In the genomic region with DNA sequence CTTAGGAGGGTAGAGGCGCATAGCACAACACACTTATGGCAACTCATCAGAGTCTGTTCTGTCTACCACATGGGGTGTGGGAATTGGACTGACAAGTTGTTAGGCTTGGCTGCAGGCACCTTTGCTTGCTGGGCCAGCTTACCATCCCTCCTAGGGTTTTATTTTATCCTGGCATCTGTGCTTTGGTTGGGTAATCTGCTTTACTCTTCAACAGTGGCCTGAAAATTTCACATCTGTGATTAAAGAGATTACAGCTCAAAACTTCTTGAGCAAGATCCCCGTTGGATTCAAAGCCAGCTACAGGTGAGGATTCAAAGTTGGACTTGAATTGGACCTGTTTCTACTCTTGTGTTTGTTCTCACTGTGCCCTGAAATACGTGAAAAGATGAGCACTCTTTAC, we compare ENCODE assay signal across 22 mouse cellular contexts. TPM values are rescaled to one million over a fixed set of nuclear protein-coding genes. Genes with fewer than 3 reads are reported as not detected.
DNase-seq lines count a peak whose midpoint lies in the region; TF ChIP-seq lines count a peak whose summit lies in the region.
"Had no signal": no experiment of that assay in that cellular context is flagged by ENCODE, and none has a peak within 500 bp of the region (broad histone marks: within the 10 kb centered on the region; RNA-seq: fewer than 3 reads in every experiment).

No protein-coding gene starts in this region.

- H3K36me3 ChIP-seq in heart, embryonic 10.5 days = no peaks in the 10 kb centered on the region
- H3K36me3 ChIP-seq in liver, adult 2 months (ENCODE audit: control insufficient read depth, insufficient read depth, low read length) = no peaks in the 10 kb centered on the region
- H3K36me3 ChIP-seq: embryonic facial prominence, embryonic 10.5 days; embryonic facial prominence, embryonic 12.5 days; forebrain, embryonic 15.5 days; G1E had no signal

- H3K79me2 ChIP-seq in liver, adult 2 months (ENCODE audit: control insufficient read depth, insufficient read depth, low read length) = no peaks in the 10 kb centered on the region

- peak; percentile 9 for DNase-seq in heart, embryonic 10.5 days (ENCODE audit: low spot score)
- no peak for DNase-seq in heart, postnatal 10 days
- peak; percentile 73 for DNase-seq in liver, adult 2 months (ENCODE audit: extremely low read depth, low read depth, low spot score)
- no peak for DNase-seq in liver
- DNase-seq in retina, postnatal 1 day = peak; percentile 3
- DNase-seq in retina, embryonic 14.5 days (ENCODE audit: low spot score) = no peak
- DNase-seq: adrenal gland, adult 8-10 months; adrenal gland, postnatal 14 days; adrenal gland, postnatal 36 days; B cell, adult 2 months; cerebellum, adult 11-12 months; cerebellum, adult 2 months; cerebellum, adult 9-10 months; cerebellum, postnatal 25 days; forebrain, postnatal 0 days had no signal

- no peaks in the 10 kb centered on the region for H3K27me3 ChIP-seq in heart, embryonic 10.5 days (ENCODE audit: insufficient read depth, poor library complexity, severe bottlenecking)
- H3K27me3 ChIP-seq in liver, adult 2 months (ENCODE audit: control insufficient read depth, insufficient read depth, low read length) = no peaks in the 10 kb centered on the region
- H3K27me3 ChIP-seq: CH12.LX; embryonic facial prominence, embryonic 12.5 days; forebrain, embryonic 13.5 days; forebrain, embryonic 15.5 days had no signal

- H3K27ac ChIP-seq in heart, embryonic 10.5 days = no peak overlapping the region
- no peak overlapping the region for H3K27ac ChIP-seq in liver, adult 2 months (replicated peaks; ENCODE audit: insufficient read depth, low read depth, low read length)
- H3K27ac ChIP-seq: embryonic facial prominence, embryonic 10.5 days; embryonic facial prominence, embryonic 12.5 days; forebrain, embryonic 13.5 days; forebrain, embryonic 15.5 days had no signal

- no peak overlapping the region for H3K4me3 ChIP-seq in heart, embryonic 10.5 days
- no peak overlapping the region for H3K4me3 ChIP-seq in liver, adult 2 months (ENCODE audit: insufficient read depth, low read depth, low read length)
- H3K4me3 ChIP-seq: embryonic facial prominence, embryonic 10.5 days; embryonic facial prominence, embryonic 12.5 days; erythroblast, embryonic 14.5 days; forebrain, embryonic 13.5 days; forebrain, embryonic 15.5 days had no signal

- H3K9ac ChIP-seq in liver, adult 2 months (ENCODE audit: low read depth, low read length) = no peak overlapping the region
- H3K9ac ChIP-seq: embryonic facial prominence, embryonic 12.5 days; forebrain, embryonic 13.5 days; forebrain, embryonic 15.5 days; forebrain, postnatal 0 days had no signal

- no peaks in the 10 kb centered on the region for H3K9me3 ChIP-seq in heart, embryonic 10.5 days
- H3K9me3 ChIP-seq: embryonic facial prominence, embryonic 10.5 days; embryonic facial prominence, embryonic 12.5 days; forebrain, embryonic 13.5 days; forebrain, embryonic 15.5 days; G1E had no signal

- TF ChIP-seq POLR2A in liver, adult 2 months (IDR thresholded peaks at IDR 0.05; ENCODE audit: extremely low read depth, insufficient read depth, low read length) = no peak

- H3K4me1 ChIP-seq in heart, embryonic 10.5 days = no peaks in the 10 kb centered on the region
- no peaks in the 10 kb centered on the region for H3K4me1 ChIP-seq in liver, adult 2 months (ENCODE audit: control insufficient read depth, insufficient read depth, low read length)
- H3K4me1 ChIP-seq: embryonic facial prominence, embryonic 10.5 days; embryonic facial prominence, embryonic 12.5 days had no signal

- TF ChIP-seq CTCF in liver, adult 2 months (IDR thresholded peaks at IDR 0.05; ENCODE audit: low read depth, low read length) = no peak

- 72% methylated on average over 3 of the region's 3 CpGs for WGBS in heart, embryonic 10.5 days
- 43% methylated on average over 3 of the region's 3 CpGs for WGBS in liver, adult 2 months

- intact Hi-C loops in heart, postnatal 10 days (cut with DNase I) = no loop called here

RNA-seq across cellular contexts. Expression of gene Sc5d, which starts 29.5 kb away (rescaled TPM):
- 51.5 and 58.1 TPM in 2 replicates for polyA plus RNA-seq in heart, embryonic 10.5 days (2016; fragmentation: Nextera tagmentation; extraction: Ambion mirVana)
- 10 to 100 TPM; 13.1 to 13.9 TPM for total RNA-seq in heart, postnatal 10 days (2021)
- 532 and 536 TPM in 2 replicates for total RNA-seq in liver, adult 2 months (2014; rRNA removed)
- 652 and 777 TPM in 2 replicates for polyA plus RNA-seq in liver, adult 2 months (2012; rRNA removed)

Comparison
In these comparisons a context has a peak if more than half of its experiments do, and no peak if none do; other contexts are left out.
1. DNase-seq: peak in heart, embryonic 10.5 days (single experiment), liver, adult 2 months (single experiment) and retina, postnatal 1 day (single experiment); none in heart, postnatal 10 days (0 of 2), liver (single experiment) and retina, embryonic 14.5 days (single experiment).
2. RNA of gene Sc5d, which starts 29.5 kb away (total RNA-seq): 532 to 536 TPM in liver, adult 2 months; 13.1 to 13.9 TPM in heart, postnatal 10 days; every median in the first group is over 10 times any median in the second.